Mouse (Mus musculus): Measurements from ENCODE around the gene Fgfr4.
A peak's percentile ranks its signal among the peaks of the same experiment; 100 is the strongest.

Gene Fgfr4

GRCm38 (mm10) chr13:55152621-55153415, at the start of gene Fgfr4:
Fgfr4 (plus strand) TSS chr13:55152640.
- DNase-seq (ENCODE audit: low read depth, low spot score), result peak; percentile 75

GRCm38 (mm10) chr13:55103351-55103750, 49.1 kb upstream of the Fgfr4 start:
- no peak for DNase-seq (ENCODE audit: low read depth, low spot score)

- peak; percentile 97 for DNase-seq (ENCODE audit: low read depth, low spot score)
Observed at GRCm38 (mm10) chr13:55105045-55105952, 47.1 kb upstream of the Fgfr4 start, which contains the start of gene Zfp346. Zfp346 (plus strand) TSS chr13:55105311.

- DNase-seq (ENCODE audit: low read depth, low spot score), result peak; percentile 5
Observed at GRCm38 (mm10) chr13:55105953-55106691, 46.3 kb upstream of the Fgfr4 start.

GRCm38 (mm10) chr13:55107116-55107515, 45.3 kb upstream of the Fgfr4 start:
- no peak for DNase-seq (ENCODE audit: low read depth, low spot score)

- DNase-seq (ENCODE audit: low read depth, low spot score), result no peak
Observed at GRCm38 (mm10) chr13:55107694-55108093, 44.7 kb upstream of the Fgfr4 start.

GRCm38 (mm10) chr13:55114375-55114774, 38.1 kb upstream of the Fgfr4 start:
- DNase-seq (ENCODE audit: low read depth, low spot score), result no peak

- no peak for DNase-seq (ENCODE audit: low read depth, low spot score)
Observed at GRCm38 (mm10) chr13:55124903-55125302, 27.5 kb upstream of the Fgfr4 start.

GRCm38 (mm10) chr13:55133448-55133847, 19.0 kb upstream of the Fgfr4 start, which contains the start of gene Gm17617:
Gm17617 (minus strand) TSS chr13:55133548.
- no peak for DNase-seq (ENCODE audit: low read depth, low spot score)

GRCm38 (mm10) chr13:55135382-55135781, 17.1 kb upstream of the Fgfr4 start:
- DNase-seq (ENCODE audit: low read depth, low spot score), result peak; percentile 24

- no peak for DNase-seq (ENCODE audit: low read depth, low spot score)
Observed at GRCm38 (mm10) chr13:55140271-55140670, 12.2 kb upstream of the Fgfr4 start.

- DNase-seq (ENCODE audit: low read depth, low spot score), result no peak
Observed at GRCm38 (mm10) chr13:55153951-55154350, 1.5 kb downstream of the Fgfr4 start.

- no peak for DNase-seq (ENCODE audit: low read depth, low spot score)
Observed at GRCm38 (mm10) chr13:55162365-55162764, 9.9 kb downstream of the Fgfr4 start.

GRCm38 (mm10) chr13:55163553-55163952, 11.1 kb downstream of the Fgfr4 start:
- no peak for DNase-seq (ENCODE audit: low read depth, low spot score)

- no peak for DNase-seq (ENCODE audit: low read depth, low spot score)
Observed at GRCm38 (mm10) chr13:55165831-55166339, 13.4 kb downstream of the Fgfr4 start.

- no peak for DNase-seq (ENCODE audit: low read depth, low spot score)
Observed at GRCm38 (mm10) chr13:55166806-55167725, 14.6 kb downstream of the Fgfr4 start.

GRCm38 (mm10) chr13:55167798-55168197, 15.4 kb downstream of the Fgfr4 start:
- DNase-seq (ENCODE audit: low read depth, low spot score), result no peak

- DNase-seq (ENCODE audit: low read depth, low spot score), result no peak
Observed at GRCm38 (mm10) chr13:55168255-55168654, 15.8 kb downstream of the Fgfr4 start.

- peak; percentile 49 for DNase-seq (ENCODE audit: low read depth, low spot score)
Observed at GRCm38 (mm10) chr13:55168958-55169369, 16.5 kb downstream of the Fgfr4 start.
